Mouse (Mus musculus) hindbrain, postnatal 0 days (tissue): ENCODE results near the gene Nol12. TPM values are rescaled to one million over a fixed set of nuclear protein-coding genes. Genes with fewer than 3 reads are reported as not detected.
A peak's percentile ranks its signal among the peaks of the same experiment; 100 is the strongest.

Experiments used
- ATAC-seq: fragments of 200-750 bp; cut with Nextera tagmentation; 2 replicates; pipeline ENCODE4 v1.8.0; 2017; ENCODE audit warnings: mild to moderate bottlenecking, moderate TSS enrichment, moderate library complexity
- DNase-seq: peaks from one replicate; pipeline ENCODE4 v3.0.0-alpha.2; 2015; ENCODE audit warnings: low spot score
- H3K27ac ChIP-seq: fragments of 300-500 bp; sonication (generic); 2 replicates; pipeline ENCODE4 v1.5.1; 2014; ENCODE audit warnings: mild to moderate bottlenecking
- H3K27me3 ChIP-seq: fragments of 300-500 bp; sonication (generic); 2 replicates; pipeline ENCODE4 v1.6.1; 2014; ENCODE audit warnings: low read length, mixed read lengths; ENCODE audit not compliant: insufficient read depth
- H3K36me3 ChIP-seq: fragments of 300-500 bp; sonication (generic); 2 replicates; pipeline ENCODE4 v1.6.1; 2014; ENCODE audit warnings: low read length, mixed read lengths; ENCODE audit not compliant: insufficient read depth
- H3K4me1 ChIP-seq: fragments of 300-500 bp; sonication (generic); 2 replicates; pipeline ENCODE4 v1.6.1; 2014; ENCODE audit warnings: antibody characterized with exemption, low read length, mixed read lengths; ENCODE audit not compliant: insufficient read depth
- H3K4me2 ChIP-seq: fragments of 300-500 bp; sonication (generic); 2 replicates; pipeline ENCODE4 v1.6.1; 2014; ENCODE audit warnings: low read depth, mild to moderate bottlenecking, low read length, moderate library complexity, mixed read lengths
- H3K4me3 ChIP-seq: fragments of 300-500 bp; sonication (generic); 2 replicates; pipeline ENCODE4 v1.5.1; 2014; ENCODE audit warnings: low read length
- H3K9ac ChIP-seq: fragments of 300-500 bp; sonication (generic); replicated peaks from 2 replicates; pipeline ENCODE4 v1.6.1; 2014; ENCODE audit warnings: mild to moderate bottlenecking, low read length, moderate library complexity, mixed read lengths
- H3K9me3 ChIP-seq: fragments of 300-500 bp; sonication (generic); 2 replicates; pipeline ENCODE4 v1.6.1; 2016; ENCODE audit warnings: low read length, mixed read lengths
- CTCF ChIP-seq: IDR thresholded peaks from 2 replicates; pipeline ENCODE4 v1.5.1; 2016; ENCODE audit warnings: antibody characterized with exemption, control low read depth, low read depth
- WGBS: fragments of 180-500 bp; shearing (Covaris S2); extraction: QIAGEN DNeasy Blood & Tissue Kit; methylation state at CpG from one replicate; pipeline ENCODE4 v1.1.7; 2014; 5-methylcytosine and 5-hydroxymethylcytosine counted together
- microRNA-seq, 2 experiments: library from miRNA; unstranded; fragments of <30 nt; microRNA quantifications; one replicate each; pipeline ENCODE4; 2016
- polyA plus RNA-seq: library from polyadenylated mRNA; unstranded; fragments of >200 nt; fragmentation: Nextera tagmentation; extraction: Ambion mirVana; gene quantifications from 2 replicates; pipeline ENCODE4 v1.2.1, GENCODE M21; 2015
- total RNA-seq: library from RNA; depleted of rRNA; stranded (reverse); fragments of >200 nt; gene quantifications from 2 replicates; pipeline ENCODE4 v1.2.3, GENCODE M21; 2014; rRNA removed

Nol12 gene
- total and polyA plus RNA-seq, 2 experiments from 2014 or later = 4.7 to 56.4 TPM

DNA sequence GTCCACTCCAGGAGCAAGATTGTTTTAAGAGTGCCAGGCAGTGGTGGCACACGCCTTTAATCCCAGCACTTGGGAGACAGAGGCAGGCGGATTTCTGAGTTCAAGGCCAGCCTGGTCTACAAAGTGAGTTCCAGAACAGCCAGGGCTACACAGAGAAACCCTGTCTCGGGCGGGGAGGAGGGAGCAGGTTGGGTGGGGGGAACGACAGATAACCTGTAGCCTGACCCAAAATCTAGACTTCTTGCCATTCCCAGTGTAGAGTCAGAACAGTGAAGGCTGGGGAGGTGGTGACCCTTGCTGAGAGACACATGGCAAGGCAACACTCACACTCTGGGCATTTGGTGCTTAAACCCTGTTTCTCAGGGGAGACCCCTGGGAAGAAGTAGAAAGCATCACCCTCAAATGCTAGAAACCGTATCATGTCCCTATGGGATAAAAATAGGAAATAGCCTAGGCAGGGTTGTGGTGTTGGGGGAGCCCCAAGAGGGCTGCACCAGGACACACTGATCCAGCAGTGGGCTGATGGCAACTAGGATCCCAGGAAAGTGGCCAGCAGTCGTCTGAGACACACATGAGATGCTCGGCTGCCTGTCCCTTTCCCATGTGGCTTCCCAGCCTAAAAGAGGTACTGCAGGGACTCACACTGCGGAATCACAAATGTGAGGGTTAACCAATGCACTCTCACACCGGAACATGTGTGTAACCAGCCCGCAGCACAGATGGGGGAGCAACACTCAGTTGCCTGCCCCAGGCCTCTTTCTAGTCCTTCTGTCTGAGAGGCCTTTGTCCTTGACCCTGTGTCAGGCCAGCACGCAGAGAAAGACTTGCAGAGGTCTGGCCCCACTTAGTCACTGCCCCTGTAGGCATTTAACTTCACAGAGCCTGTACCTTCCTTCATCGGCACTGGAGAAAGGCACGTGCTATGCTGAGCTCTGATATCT lies 54.7 kb downstream of the Nol12 start:
- Histone ChIP-seq H3K4me2 (no peak overlapping the region), H3K27me3 (no peaks in the 10 kb centered on the region), H3K4me3 (no peak overlapping the region), H3K4me1 (no peaks in the 10 kb centered on the region; the same call in 1 of the 2 replicates), H3K27ac (peak overlapping the region; percentile 46; the same call in 1 of the 2 replicates), H3K9me3 (no peaks in the 10 kb centered on the region), H3K36me3 (peaks cover 40% of the 10 kb centered on the region), H3K9ac (no peak overlapping the region)
- TF ChIP-seq CTCF = no peak
- WGBS = 82% methylated on average over 14 of the region's 14 CpGs
- no peak for DNase-seq
- no peak for ATAC-seq

GRCm38 (mm10) chr15:78990093-78990463 lies 55.3 kb downstream of the Nol12 start:
- 97% methylated on average over 9 of the region's 9 CpGs for WGBS
- Histone ChIP-seq H3K4me3 (no peak overlapping the region), H3K27me3 (no peaks in the 10 kb centered on the region), H3K4me2 (no peak overlapping the region), H3K9me3 (no peaks in the 10 kb centered on the region), H3K27ac (no peak overlapping the region), H3K9ac (no peak overlapping the region), H3K36me3 (peaks cover 47% of the 10 kb centered on the region), H3K4me1 (no peaks in the 10 kb centered on the region; the same call in 1 of the 2 replicates)
- DNase-seq (no peak), ATAC-seq (no peak)
- TF ChIP-seq CTCF = no peak

GRCm38 (mm10) chr15:78990970-78991525 lies 56.3 kb downstream of the Nol12 start:
- no peak overlapping the region for H3K9ac ChIP-seq
- ATAC-seq = no peak
- TF ChIP-seq CTCF = no peak
- peaks cover 47% of the 10 kb centered on the region for H3K36me3 ChIP-seq
- no peak overlapping the region for H3K4me2 ChIP-seq
- H3K4me3 ChIP-seq = no peak overlapping the region
- H3K27me3 ChIP-seq = no peaks in the 10 kb centered on the region
- H3K9me3 ChIP-seq = no peaks in the 10 kb centered on the region
- no peak overlapping the region for H3K27ac ChIP-seq
- WGBS = 96% methylated on average over 25 of the region's 25 CpGs
- no peaks in the 10 kb centered on the region; the same call in 1 of the 2 replicates for H3K4me1 ChIP-seq
- DNase-seq = no peak

DNA sequence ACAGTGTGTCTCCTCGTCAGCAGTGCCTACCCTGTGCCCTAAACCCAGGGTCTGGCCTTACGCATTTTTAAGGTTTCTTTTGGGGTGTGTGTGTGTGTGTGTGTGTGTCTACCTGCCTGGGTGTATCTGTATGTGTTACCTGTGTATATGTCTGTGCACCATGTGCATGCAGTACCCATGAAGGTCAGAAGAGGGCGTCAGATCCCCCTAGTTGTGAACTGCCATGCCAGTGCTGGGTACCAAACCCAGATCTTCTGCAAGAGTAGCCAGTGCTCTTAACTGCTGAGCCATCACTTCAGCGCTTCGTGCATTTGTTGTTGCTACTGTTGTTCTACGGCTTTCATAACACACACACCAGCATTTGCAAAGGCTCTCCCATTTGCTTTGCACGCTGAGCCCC lies 57.5 kb downstream of the Nol12 start:
- Histone ChIP-seq H3K4me3 (no peak overlapping the region), H3K4me1 (no peaks in the 10 kb centered on the region; the same call in 1 of the 2 replicates), H3K36me3 (peaks cover 47% of the 10 kb centered on the region), H3K27me3 (no peaks in the 10 kb centered on the region), H3K4me2 (no peak overlapping the region), H3K27ac (no peak overlapping the region), H3K9me3 (no peaks in the 10 kb centered on the region), H3K9ac (no peak overlapping the region)
- DNase-seq (no peak), ATAC-seq (no peak)
- 91% methylated on average over 7 of the region's 7 CpGs for WGBS
- TF ChIP-seq CTCF = peak; percentile 46

GRCm38 (mm10) chr15:78992925-78993324 lies 58.2 kb downstream of the Nol12 start:
- peaks cover 47% of the 10 kb centered on the region for H3K36me3 ChIP-seq
- no peak for ATAC-seq
- H3K27me3 ChIP-seq = no peaks in the 10 kb centered on the region
- no peak for DNase-seq
- no peak overlapping the region for H3K4me2 ChIP-seq
- no peak overlapping the region for H3K9ac ChIP-seq
- no peak for TF ChIP-seq CTCF
- no peak overlapping the region for H3K27ac ChIP-seq
- no peaks in the 10 kb centered on the region for H3K9me3 ChIP-seq
- no peaks in the 10 kb centered on the region; the same call in 1 of the 2 replicates for H3K4me1 ChIP-seq
- H3K4me3 ChIP-seq = no peak overlapping the region
- 93% methylated on average over 24 of the region's 24 CpGs for WGBS

Small RNAs within 50 kb of the gene (microRNA-seq; reads per million reads assigned to microRNA genes)
- 0.36 to 1.2 reads per million in 2 experiments for gene Mir6955

Other genes starting within 250 kb of the Nol12 start
- 40.9 and 43.1 TPM in 2 replicates for gene Elfn2, start 216.2 kb upstream of the Nol12 start, total RNA-seq
- gene Elfn2, start 216.2 kb upstream of the Nol12 start, polyA plus RNA-seq = 8.4 and 9.1 TPM in 2 replicates
- 12.7 and 15.2 TPM in 2 replicates for gene Mfng, start 161.5 kb upstream of the Nol12 start, total RNA-seq
- 16.6 and 17.9 TPM in 2 replicates for gene Mfng, start 161.5 kb upstream of the Nol12 start, polyA plus RNA-seq
- 0.94 and 1.4 TPM in 2 replicates for gene Card10, start 131.9 kb upstream of the Nol12 start, total RNA-seq
- 2.3 and 2.6 TPM in 2 replicates for gene Card10, start 131.9 kb upstream of the Nol12 start, polyA plus RNA-seq
- 20.6 and 22.5 TPM in 2 replicates for gene Cdc42ep1, start 92.3 kb upstream of the Nol12 start, total RNA-seq
- gene Cdc42ep1, start 92.3 kb upstream of the Nol12 start, polyA plus RNA-seq = 18.1 TPM in 2 replicates
- not detected in 2 replicates for gene Lgals2, start 79.4 kb upstream of the Nol12 start, total RNA-seq
- not detected in 2 replicates for gene Lgals2, start 79.4 kb upstream of the Nol12 start, polyA plus RNA-seq
- gene Gga1, start 57.7 kb upstream of the Nol12 start, total RNA-seq = 40.0 and 47.1 TPM in 2 replicates
- gene Gga1, start 57.7 kb upstream of the Nol12 start, polyA plus RNA-seq = 40.1 and 41.2 TPM in 2 replicates
- gene Gm49510, start 35.3 kb upstream of the Nol12 start, total RNA-seq = 0.72 TPM in 1 of 2 replicates, not detected in the other
- gene Gm49510, start 35.3 kb upstream of the Nol12 start, polyA plus RNA-seq = not detected in 2 replicates
- 2.4 and 6.2 TPM in 2 replicates for gene Sh3bp1, start 35.2 kb upstream of the Nol12 start, total RNA-seq
- gene Sh3bp1, start 35.2 kb upstream of the Nol12 start, polyA plus RNA-seq = 4.4 and 5.5 TPM in 2 replicates
- 300 and 339 TPM in 2 replicates for gene Pdxp, start 21.0 kb upstream of the Nol12 start, total RNA-seq
- 124 and 141 TPM in 2 replicates for gene Pdxp, start 21.0 kb upstream of the Nol12 start, polyA plus RNA-seq
- 67.6 and 91.5 TPM in 2 replicates for gene Lgals1, start 8.2 kb upstream of the Nol12 start, total RNA-seq
- gene Lgals1, start 8.2 kb upstream of the Nol12 start, polyA plus RNA-seq = 141 and 144 TPM in 2 replicates
- gene Triobp, start 12.8 kb downstream of the Nol12 start, total RNA-seq = 42.0 and 57.6 TPM in 2 replicates
- gene Triobp, start 12.8 kb downstream of the Nol12 start, polyA plus RNA-seq = 19.0 and 20.7 TPM in 2 replicates
- gene H1f0, start 93.5 kb downstream of the Nol12 start, total RNA-seq = 211 and 233 TPM in 2 replicates
- 259 and 272 TPM in 2 replicates for gene H1f0, start 93.5 kb downstream of the Nol12 start, polyA plus RNA-seq
- 0.47 and 1.2 TPM in 2 replicates for gene Galr3, start 107.0 kb downstream of the Nol12 start, total RNA-seq
- gene Galr3, start 107.0 kb downstream of the Nol12 start, polyA plus RNA-seq = 0.20 and 0.25 TPM in 2 replicates
- 60.4 and 62.5 TPM in 2 replicates for gene Ankrd54, start 128.0 kb downstream of the Nol12 start, total RNA-seq
- gene Ankrd54, start 128.0 kb downstream of the Nol12 start, polyA plus RNA-seq = 36.7 and 42.4 TPM in 2 replicates
- gene Eif3l, start 140.2 kb downstream of the Nol12 start, total RNA-seq = 221 and 229 TPM in 2 replicates
- gene Eif3l, start 140.2 kb downstream of the Nol12 start, polyA plus RNA-seq = 163 and 164 TPM in 2 replicates
- gene Micall1, start 174.0 kb downstream of the Nol12 start, total RNA-seq = 28.1 and 36.4 TPM in 2 replicates
- gene Micall1, start 174.0 kb downstream of the Nol12 start, polyA plus RNA-seq = 8.0 and 9.5 TPM in 2 replicates
- gene Polr2f, start 206.1 kb downstream of the Nol12 start, total RNA-seq = 49.9 and 50.1 TPM in 2 replicates
- gene Polr2f, start 206.1 kb downstream of the Nol12 start, polyA plus RNA-seq = 326 and 334 TPM in 2 replicates
- gene 1700088E04Rik, start 206.3 kb downstream of the Nol12 start, total RNA-seq = 6.0 and 10.1 TPM in 2 replicates
- gene 1700088E04Rik, start 206.3 kb downstream of the Nol12 start, polyA plus RNA-seq = 18.0 and 21.4 TPM in 2 replicates
- gene Sox10, start 230.3 kb downstream of the Nol12 start, total RNA-seq = 36.2 and 40.3 TPM in 2 replicates
- 14.2 and 15.2 TPM in 2 replicates for gene Sox10, start 230.3 kb downstream of the Nol12 start, polyA plus RNA-seq